Mouse (Mus musculus): ENCODE measurements around the gene Tbc1d9b. TPM values are rescaled to one million over a fixed set of nuclear protein-coding genes. Genes with fewer than 3 reads are reported as not detected.

Gene Tbc1d9b
- polyA plus RNA-seq, 1 experiment from 2014 or later = 13.1 TPM

DNA sequence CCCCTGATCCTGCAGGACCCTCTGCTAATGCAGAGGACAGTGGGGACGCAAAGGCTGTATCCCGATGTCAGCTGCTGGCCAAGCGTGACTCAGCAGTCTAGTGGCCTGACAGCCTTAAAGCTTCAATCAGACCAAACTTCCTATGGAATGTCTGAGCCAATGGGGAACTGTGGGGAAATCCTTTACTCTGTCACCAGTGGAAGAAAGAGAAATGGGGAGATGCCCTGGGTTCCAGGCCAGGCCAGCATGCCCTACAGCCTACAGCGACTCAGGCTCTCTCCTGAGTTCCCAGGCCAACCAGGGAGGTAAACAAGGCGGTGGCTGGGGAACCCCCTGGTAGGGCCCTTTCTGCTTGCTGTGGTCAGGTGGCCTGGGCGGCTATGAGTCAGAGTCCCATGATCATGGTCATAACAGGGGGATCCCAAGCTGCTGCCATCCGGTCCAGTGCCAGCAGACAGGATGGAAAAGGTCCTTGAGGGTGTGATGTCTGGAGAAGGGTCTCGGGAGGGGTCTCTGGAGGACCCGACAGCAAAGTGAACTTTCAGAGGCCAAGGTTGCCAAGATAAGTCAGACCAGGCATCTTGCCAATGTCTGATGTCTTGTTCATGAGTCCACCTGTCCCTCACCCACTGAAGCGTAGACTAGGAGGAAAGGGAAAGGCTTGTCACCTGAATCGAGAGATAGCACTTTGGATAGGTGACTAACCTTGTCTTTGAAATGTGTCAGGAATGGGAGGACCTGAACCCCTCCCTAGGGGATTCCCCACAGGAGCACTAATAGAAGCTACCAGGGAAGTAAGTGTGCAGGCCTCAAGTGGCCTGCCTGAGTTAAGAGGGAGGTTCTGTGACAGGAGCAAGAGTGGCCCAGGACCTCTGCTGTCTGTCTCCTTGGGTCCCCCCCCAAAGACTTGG, 81.9 kb downstream of the Tbc1d9b start:
- Histone ChIP-seq H3K9ac (ENCODE audit: low read depth, low read length) (no peak overlapping the region), H3K4me2 (ENCODE audit: low read depth, low read length) (0 out of 2 replicates have a peak overlapping the region, but pooled peaks have one; percentile 5), H3K27me3 (ENCODE audit: control insufficient read depth, insufficient read depth, low read depth, low read length) (no peaks in the 10 kb centered on the region), H3K9me3 (replicated peaks; ENCODE audit: control insufficient read depth, low read length) (no peaks in the 10 kb centered on the region), H3K36me3 (ENCODE audit: control insufficient read depth, insufficient read depth) (no peaks in the 10 kb centered on the region; the same call in 1 of the 2 replicates), H3K4me1 (ENCODE audit: control insufficient read depth, low read depth, low read length) (peaks cover 54% of the 10 kb centered on the region), H3K27ac (ENCODE audit: low read length) (peak overlapping the region; percentile 74), H3K4me3 (ENCODE audit: low read depth, low read length) (0 out of 2 replicates have a peak overlapping the region, but pooled peaks have one; percentile 6)
- peak; percentile 20 for ATAC-seq (ENCODE audit: low read depth)
- 60% methylated on average over 11 of the region's 11 CpGs for WGBS (ENCODE audit: insufficient replicate concordance)

- Histone ChIP-seq H3K4me1 (ENCODE audit: control insufficient read depth, low read depth, low read length) (peaks cover 57% of the 10 kb centered on the region), H3K36me3 (ENCODE audit: control insufficient read depth, insufficient read depth) (no peaks in the 10 kb centered on the region), H3K4me3 (ENCODE audit: low read depth, low read length) (no peak overlapping the region), H3K9me3 (replicated peaks; ENCODE audit: control insufficient read depth, low read length) (no peaks in the 10 kb centered on the region), H3K9ac (ENCODE audit: low read depth, low read length) (no peak overlapping the region), H3K27ac (ENCODE audit: low read length) (no peak overlapping the region), H3K27me3 (ENCODE audit: control insufficient read depth, insufficient read depth, low read depth, low read length) (no peaks in the 10 kb centered on the region), H3K4me2 (ENCODE audit: low read depth, low read length) (no peak overlapping the region)
- WGBS (ENCODE audit: insufficient replicate concordance) = 80% methylated on average over 6 of the region's 6 CpGs
- no peak for ATAC-seq (ENCODE audit: low read depth)
Observed at GRCm38 (mm10) chr11:50214631-50215030, 83.4 kb downstream of the Tbc1d9b start.

DNA sequence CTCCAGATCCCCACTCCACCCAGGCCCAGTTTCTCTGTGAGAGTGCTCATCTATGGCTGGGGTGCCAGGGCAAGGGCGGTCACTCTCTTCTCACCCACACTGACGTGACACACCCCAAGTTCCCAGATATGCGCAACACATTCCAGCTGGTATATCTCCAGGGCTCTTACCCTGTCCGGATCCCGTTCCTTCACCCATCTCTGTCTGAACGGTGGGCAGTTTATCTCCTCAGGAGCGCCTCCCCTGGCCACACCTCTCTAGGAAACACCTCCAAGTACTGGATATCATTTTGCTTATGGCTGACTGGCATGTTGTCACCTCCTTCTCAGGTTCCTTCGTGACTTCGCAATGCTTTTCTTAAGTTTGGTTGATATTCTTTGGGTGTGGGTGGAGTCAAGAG, 84.4 kb downstream of the Tbc1d9b start:
- H3K27ac ChIP-seq (ENCODE audit: low read length) = no peak overlapping the region
- H3K9me3 ChIP-seq (replicated peaks; ENCODE audit: control insufficient read depth, low read length) = no peaks in the 10 kb centered on the region
- no peaks in the 10 kb centered on the region for H3K27me3 ChIP-seq (ENCODE audit: control insufficient read depth, insufficient read depth, low read depth, low read length)
- peak overlapping the region; percentile 21 for H3K4me2 ChIP-seq (ENCODE audit: low read depth, low read length)
- no peak for ATAC-seq (ENCODE audit: low read depth)
- peaks cover 60% of the 10 kb centered on the region for H3K4me1 ChIP-seq (ENCODE audit: control insufficient read depth, low read depth, low read length)
- no peaks in the 10 kb centered on the region for H3K36me3 ChIP-seq (ENCODE audit: control insufficient read depth, insufficient read depth)
- WGBS (ENCODE audit: insufficient replicate concordance) = 54% methylated on average over 9 of the region's 9 CpGs
- no peak overlapping the region for H3K9ac ChIP-seq (ENCODE audit: low read depth, low read length)
- H3K4me3 ChIP-seq (ENCODE audit: low read depth, low read length) = no peak overlapping the region

GRCm38 (mm10) chr11:50216724-50217366, 85.6 kb downstream of the Tbc1d9b start:
- Histone ChIP-seq H3K27ac (ENCODE audit: low read length) (no peak overlapping the region), H3K4me2 (ENCODE audit: low read depth, low read length) (no peak overlapping the region), H3K9me3 (replicated peaks; ENCODE audit: control insufficient read depth, low read length) (no peaks in the 10 kb centered on the region), H3K4me1 (ENCODE audit: control insufficient read depth, low read depth, low read length) (peaks cover 50% of the 10 kb centered on the region), H3K36me3 (ENCODE audit: control insufficient read depth, insufficient read depth) (no peaks in the 10 kb centered on the region), H3K4me3 (ENCODE audit: low read depth, low read length) (no peak overlapping the region), H3K9ac (ENCODE audit: low read depth, low read length) (no peak overlapping the region), H3K27me3 (ENCODE audit: control insufficient read depth, insufficient read depth, low read depth, low read length) (no peaks in the 10 kb centered on the region)
- WGBS (ENCODE audit: insufficient replicate concordance) = 54% methylated on average over 4 of the region's 4 CpGs
- ATAC-seq (ENCODE audit: low read depth) = no peak

DNA sequence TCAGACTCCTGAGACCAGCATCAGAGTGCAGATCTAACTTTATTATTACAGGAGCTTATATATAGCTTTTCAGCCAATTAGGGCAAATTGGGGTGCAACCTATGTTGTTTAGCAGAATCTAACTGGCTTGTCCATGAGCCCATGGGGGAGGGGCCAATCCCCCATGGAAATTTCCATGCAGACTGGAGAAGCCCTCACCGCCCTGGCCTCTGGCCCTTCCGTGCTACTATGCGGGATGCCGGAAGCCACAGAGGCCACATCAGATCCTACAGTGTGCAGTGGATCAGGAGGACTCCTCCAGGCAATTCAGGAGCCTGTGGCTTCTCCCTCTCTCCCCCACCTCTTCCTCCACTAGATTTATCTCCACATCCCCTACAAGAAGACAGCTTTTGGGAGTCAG, 86.6 kb downstream of the Tbc1d9b start:
- Histone ChIP-seq H3K4me1 (ENCODE audit: control insufficient read depth, low read depth, low read length) (peaks cover 49% of the 10 kb centered on the region), H3K9me3 (replicated peaks; ENCODE audit: control insufficient read depth, low read length) (no peaks in the 10 kb centered on the region), H3K27ac (ENCODE audit: low read length) (no peak overlapping the region), H3K36me3 (ENCODE audit: control insufficient read depth, insufficient read depth) (no peaks in the 10 kb centered on the region), H3K4me2 (ENCODE audit: low read depth, low read length) (no peak overlapping the region), H3K4me3 (ENCODE audit: low read depth, low read length) (no peak overlapping the region), H3K9ac (ENCODE audit: low read depth, low read length) (no peak overlapping the region), H3K27me3 (ENCODE audit: control insufficient read depth, insufficient read depth, low read depth, low read length) (no peaks in the 10 kb centered on the region)
- no peak for ATAC-seq (ENCODE audit: low read depth)
- WGBS (ENCODE audit: insufficient replicate concordance) = 69% methylated on average over 4 of the region's 4 CpGs

GRCm38 (mm10) chr11:50219833-50220232, 88.6 kb downstream of the Tbc1d9b start:
- Histone ChIP-seq H3K9me3 (replicated peaks; ENCODE audit: control insufficient read depth, low read length) (no peaks in the 10 kb centered on the region), H3K4me3 (ENCODE audit: low read depth, low read length) (no peak overlapping the region), H3K9ac (ENCODE audit: low read depth, low read length) (no peak overlapping the region), H3K4me1 (ENCODE audit: control insufficient read depth, low read depth, low read length) (peaks cover 52% of the 10 kb centered on the region), H3K27me3 (ENCODE audit: control insufficient read depth, insufficient read depth, low read depth, low read length) (no peaks in the 10 kb centered on the region), H3K36me3 (ENCODE audit: control insufficient read depth, insufficient read depth) (no peaks in the 10 kb centered on the region), H3K4me2 (ENCODE audit: low read depth, low read length) (no peak overlapping the region), H3K27ac (ENCODE audit: low read length) (no peak overlapping the region)
- no peak for ATAC-seq (ENCODE audit: low read depth)
- WGBS (ENCODE audit: insufficient replicate concordance) = 48% methylated on average over 2 of the region's 2 CpGs

Other genes starting within 250 kb of the Tbc1d9b start
- not detected in 2 replicates for gene Rasgef1c, start 229.6 kb upstream of the Tbc1d9b start, polyA plus RNA-seq (2015; fragmentation: Nextera tagmentation; extraction: Ambion mirVana)
- 21.3 and 21.9 TPM in 2 replicates for gene Rnf130, start 106.0 kb upstream of the Tbc1d9b start, polyA plus RNA-seq (2015; fragmentation: Nextera tagmentation; extraction: Ambion mirVana)
- 7.9 and 8.6 TPM in 2 replicates for gene Mrnip, start 43.0 kb downstream of the Tbc1d9b start, polyA plus RNA-seq (2015; fragmentation: Nextera tagmentation; extraction: Ambion mirVana)
- 165 and 182 TPM in 2 replicates for gene Sqstm1, start 79.4 kb downstream of the Tbc1d9b start, polyA plus RNA-seq (2015; fragmentation: Nextera tagmentation; extraction: Ambion mirVana)
- 2.2 and 3.1 TPM in 2 replicates for gene Mgat4b, start 79.5 kb downstream of the Tbc1d9b start, polyA plus RNA-seq (2015; fragmentation: Nextera tagmentation; extraction: Ambion mirVana)
- gene Ltc4s, start 107.2 kb downstream of the Tbc1d9b start, polyA plus RNA-seq (2015; fragmentation: Nextera tagmentation; extraction: Ambion mirVana) = 0.50 and 0.61 TPM in 2 replicates
- 1.3 and 1.5 TPM in 2 replicates for gene Maml1, start 160.9 kb downstream of the Tbc1d9b start, polyA plus RNA-seq (2015; fragmentation: Nextera tagmentation; extraction: Ambion mirVana)
- gene Canx, start 194.3 kb downstream of the Tbc1d9b start, polyA plus RNA-seq (2015; fragmentation: Nextera tagmentation; extraction: Ambion mirVana) = 172 and 184 TPM in 2 replicates
- gene Cby3, start 223.1 kb downstream of the Tbc1d9b start, polyA plus RNA-seq (2015; fragmentation: Nextera tagmentation; extraction: Ambion mirVana) = not detected in 2 replicates
- gene Hnrnph1, start 245.6 kb downstream of the Tbc1d9b start, polyA plus RNA-seq (2015; fragmentation: Nextera tagmentation; extraction: Ambion mirVana) = 93.6 and 95.8 TPM in 2 replicates